Mouse (Mus musculus): Measurements from ENCODE around the gene Cacna1f. TPM values are rescaled to one million over a fixed set of nuclear protein-coding genes. Genes with fewer than 3 reads are reported as not detected.

The Cacna1f gene
- total and polyA plus RNA-seq, 2 experiments from 2014 or later: 0.10 TPM

DNA sequence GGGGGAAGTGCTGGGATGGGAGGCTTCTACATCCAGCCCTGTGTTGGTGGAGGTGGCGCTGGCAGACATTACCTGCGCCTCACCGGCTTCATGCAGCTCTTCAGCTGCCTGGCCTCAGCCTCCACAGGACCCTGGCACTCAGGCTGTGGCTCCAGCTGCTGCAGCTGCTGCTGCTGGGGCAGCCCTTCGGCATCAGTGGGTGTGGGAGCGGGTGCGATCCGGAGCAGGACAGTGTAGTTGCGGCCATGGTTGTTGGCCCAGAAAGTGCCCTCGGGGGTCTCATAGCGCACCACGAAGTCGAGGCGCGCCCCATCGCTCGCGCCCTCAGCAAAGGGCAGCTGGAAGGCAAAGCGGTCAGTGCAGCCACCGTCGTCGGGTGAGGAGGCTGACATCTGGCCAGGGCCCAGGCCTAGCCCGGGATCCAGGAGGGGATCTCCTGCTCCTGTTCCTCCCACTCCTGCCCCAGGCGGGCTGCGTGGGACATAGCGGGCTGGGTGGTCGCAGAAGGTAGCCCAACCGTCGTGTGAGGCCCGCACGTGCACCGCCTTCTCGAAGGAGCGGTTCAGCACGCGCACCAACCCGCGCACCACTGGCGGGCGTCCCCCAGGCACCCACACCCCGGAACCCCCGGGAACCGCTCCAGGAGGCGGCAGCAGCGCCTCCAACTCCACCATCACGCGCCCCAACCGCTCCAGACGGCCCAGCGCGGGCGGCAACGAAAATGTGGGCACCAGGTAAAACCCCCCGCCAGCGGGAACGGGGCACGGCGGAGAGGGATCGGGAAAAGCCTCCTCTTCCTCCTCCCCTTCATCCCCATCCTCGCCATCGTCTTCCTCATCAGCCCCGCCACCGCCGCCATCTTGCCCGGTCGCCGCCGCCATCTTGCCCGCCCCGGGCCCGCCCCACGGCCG lies 33.5 kb upstream of the Cacna1f start, which contains the start of gene Foxp3:
TSS of gene Foxp3 (plus strand) at position 469 of the 911 bp plus-strand sequence.
- peak; percentile 61; the same call in 1 of the 2 replicates for ATAC-seq

DNA sequence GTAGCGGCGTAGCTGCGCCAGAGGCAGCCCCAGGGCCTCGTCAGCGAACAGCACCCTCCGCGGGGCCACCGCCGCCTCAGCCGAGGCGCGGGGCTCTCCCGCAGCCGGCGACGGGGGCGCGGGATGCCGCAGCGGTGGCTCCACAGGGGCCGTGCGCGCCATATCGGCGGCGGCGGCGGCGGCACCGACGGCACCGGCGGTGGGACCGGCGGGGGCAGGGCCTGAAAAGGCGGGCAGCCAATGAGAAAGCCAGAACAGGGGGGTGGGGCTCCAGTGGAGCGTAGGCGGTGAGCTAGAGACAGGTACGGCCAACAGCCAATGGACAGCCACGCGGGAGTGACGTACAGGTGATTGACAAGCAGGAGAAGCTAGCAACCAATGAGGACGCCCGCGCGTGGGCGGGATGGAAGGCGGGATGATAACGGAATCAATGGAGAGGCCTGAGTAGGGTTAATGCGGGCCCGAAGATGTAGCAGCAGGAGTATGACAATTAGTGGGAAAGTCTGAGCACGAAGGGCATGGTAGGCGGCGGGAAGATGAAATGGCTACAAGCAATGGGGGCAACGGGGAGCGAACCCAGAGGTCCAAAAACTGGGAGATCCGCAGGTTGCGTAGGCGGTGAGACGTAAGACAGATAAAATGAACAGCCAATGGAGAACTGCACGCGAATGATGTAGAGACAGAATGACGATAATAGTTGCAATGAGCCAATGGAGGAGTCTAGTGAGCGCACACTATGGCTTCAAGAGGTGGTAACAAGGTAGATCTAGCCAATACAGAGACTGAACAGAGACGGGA lies 32.6 kb upstream of the Cacna1f start, which contains the start of gene Ppp1r3f:
TSS of gene Ppp1r3f (minus strand) at position 197 of the 798 bp plus-strand sequence.
- no peaks in the 10 kb centered on the region; the same call in 1 of the 2 replicates for H3K4me1 ChIP-seq (ENCODE audit: insufficient read depth)
- H3K9me3 ChIP-seq (ENCODE audit: low read length): no peaks in the 10 kb centered on the region

More for the DNA sequence above, 33.5 kb upstream of the Cacna1f start, which contains the start of gene Foxp3:
- Histone ChIP-seq H3K4me2 (ENCODE audit: low read depth) (peak within 1 kb of the TSS; percentile 58), H3K9me3 (ENCODE audit: low read length) (no peaks in the 10 kb centered on the region), H3K4me1 (ENCODE audit: insufficient read depth) (no peaks in the 10 kb centered on the region; the same call in 1 of the 2 replicates), H3K9ac (peak within 1 kb of the TSS; percentile 73), H3K36me3 (ENCODE audit: insufficient read depth) (no peaks in the 10 kb centered on the region), H3K27ac (ENCODE audit: low read depth, low read length) (peak within 1 kb of the TSS; percentile 91), H3K4me3 (ENCODE audit: low read depth, low read length) (peak within 1 kb of the TSS; percentile 54), H3K27me3 (ENCODE audit: insufficient read depth, low read length) (no peaks in the 10 kb centered on the region)
- peak; percentile 31 for DNase-seq
- no peak for TF ChIP-seq CTCF (IDR thresholded peaks at IDR 0.05; ENCODE audit: low read depth)
- WGBS: 44% methylated on average over 72 of the region's 72 CpGs

DNA sequence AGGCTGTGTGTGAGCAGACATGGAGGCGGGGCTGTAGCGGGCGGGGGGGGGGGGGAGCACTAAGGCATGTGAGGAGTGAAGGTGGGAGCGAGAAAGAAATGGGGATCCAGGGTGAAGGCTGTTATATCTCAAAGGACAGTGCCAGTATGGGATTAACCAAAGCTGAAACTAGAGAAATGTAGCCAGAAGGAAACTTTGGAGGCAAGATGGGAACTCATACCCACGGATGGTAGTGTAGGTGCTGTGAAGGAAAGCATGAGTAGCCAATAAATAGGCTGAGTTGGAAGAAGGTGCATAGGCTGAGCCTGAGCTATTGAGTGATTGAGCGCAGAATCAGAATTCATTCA lies 32.0 kb upstream of the Cacna1f start:
- peak overlapping the region; percentile 59; the same call in 1 of the 2 replicates for H3K27ac ChIP-seq (ENCODE audit: low read depth, low read length)
- ATAC-seq (no peak), DNase-seq (no peak)
- H3K4me2 ChIP-seq (ENCODE audit: low read depth): peak overlapping the region; percentile 38
- H3K4me1 ChIP-seq (ENCODE audit: insufficient read depth): no peaks in the 10 kb centered on the region; the same call in 1 of the 2 replicates
- TF ChIP-seq CTCF (IDR thresholded peaks at IDR 0.05; ENCODE audit: low read depth): no peak
- no peaks in the 10 kb centered on the region for H3K9me3 ChIP-seq (ENCODE audit: low read length)
- H3K9ac ChIP-seq: 0 out of 2 replicates have a peak overlapping the region, but pooled peaks have one; percentile 31
- H3K4me3 ChIP-seq (ENCODE audit: low read depth, low read length): peak overlapping the region; percentile 54
- no peaks in the 10 kb centered on the region for H3K36me3 ChIP-seq (ENCODE audit: insufficient read depth)
- no peaks in the 10 kb centered on the region for H3K27me3 ChIP-seq (ENCODE audit: insufficient read depth, low read length)
- 31% methylated on average over 5 of the region's 6 CpGs for WGBS

More for the DNA sequence above, 32.6 kb upstream of the Cacna1f start, which contains the start of gene Ppp1r3f:
- no peaks in the 10 kb centered on the region for H3K36me3 ChIP-seq (ENCODE audit: insufficient read depth)
- H3K4me3 ChIP-seq (ENCODE audit: low read depth, low read length): peak within 1 kb of the TSS; percentile 54
- H3K27me3 ChIP-seq (ENCODE audit: insufficient read depth, low read length): no peaks in the 10 kb centered on the region
- WGBS: 31% methylated on average over 65 of the region's 65 CpGs
- no peak for TF ChIP-seq CTCF (IDR thresholded peaks at IDR 0.05; ENCODE audit: low read depth)
- peak within 1 kb of the TSS; percentile 73 for H3K9ac ChIP-seq
- ATAC-seq: peak; percentile 96
- peak; percentile 96 for DNase-seq
- peak within 1 kb of the TSS; percentile 58 for H3K4me2 ChIP-seq (ENCODE audit: low read depth)
- H3K27ac ChIP-seq (ENCODE audit: low read depth, low read length): peak within 1 kb of the TSS; percentile 91

DNA sequence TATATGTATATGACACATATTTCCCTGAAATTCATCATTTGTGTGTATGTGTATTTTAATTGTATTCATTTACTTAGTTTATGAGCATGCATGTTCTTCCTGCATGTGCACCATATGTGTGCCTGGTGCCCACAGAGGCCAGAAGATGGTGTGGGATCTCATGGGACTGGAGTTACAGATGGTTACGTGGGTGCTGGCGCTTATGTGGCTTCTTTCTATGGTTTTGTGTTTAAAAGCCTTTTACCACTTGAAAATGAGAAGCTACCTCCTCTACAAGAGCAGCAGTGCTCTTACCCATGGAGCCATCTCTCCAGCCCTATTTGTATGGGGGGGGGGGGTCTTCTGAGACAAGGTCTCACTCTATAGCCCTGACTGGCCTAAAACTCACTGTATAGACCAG lies 25.7 kb upstream of the Cacna1f start:
- ATAC-seq (no peak), DNase-seq (no peak)
- TF ChIP-seq CTCF (IDR thresholded peaks at IDR 0.05; ENCODE audit: low read depth): no peak
- Histone ChIP-seq H3K4me2 (ENCODE audit: low read depth) (no peak overlapping the region), H3K9ac (no peak overlapping the region), H3K4me3 (ENCODE audit: low read depth, low read length) (no peak overlapping the region), H3K27ac (ENCODE audit: low read depth, low read length) (no peak overlapping the region), H3K27me3 (ENCODE audit: insufficient read depth, low read length) (no peaks in the 10 kb centered on the region), H3K4me1 (ENCODE audit: insufficient read depth) (no peaks in the 10 kb centered on the region), H3K36me3 (ENCODE audit: insufficient read depth) (no peaks in the 10 kb centered on the region), H3K9me3 (ENCODE audit: low read length) (no peaks in the 10 kb centered on the region)
- 92% methylated on average over 2 of the region's 2 CpGs for WGBS

DNA sequence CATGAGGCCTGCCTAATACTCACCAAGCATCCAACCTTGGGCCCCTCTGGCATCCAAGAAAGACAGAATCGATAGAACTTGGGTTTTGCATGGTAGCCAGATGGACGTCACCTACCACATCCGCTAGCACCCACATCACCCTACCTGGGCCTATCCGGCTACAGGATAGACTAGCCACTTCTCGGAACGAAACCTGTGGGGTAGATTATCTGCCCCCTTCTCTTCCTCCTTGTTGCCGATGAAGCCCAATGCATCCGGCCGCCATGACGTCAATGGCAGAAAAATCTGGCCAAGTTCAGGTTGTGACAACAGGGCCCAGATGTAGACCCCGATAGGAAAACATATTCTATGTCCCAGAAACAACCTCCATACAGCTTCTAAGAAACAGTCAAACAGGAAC lies 23.0 kb upstream of the Cacna1f start:
- 95% methylated on average over 11 of the region's 11 CpGs for WGBS
- Histone ChIP-seq H3K4me1 (ENCODE audit: insufficient read depth) (no peaks in the 10 kb centered on the region), H3K9ac (no peak overlapping the region), H3K9me3 (ENCODE audit: low read length) (no peaks in the 10 kb centered on the region), H3K4me2 (ENCODE audit: low read depth) (no peak overlapping the region), H3K36me3 (ENCODE audit: insufficient read depth) (no peaks in the 10 kb centered on the region), H3K27me3 (ENCODE audit: insufficient read depth, low read length) (no peaks in the 10 kb centered on the region), H3K4me3 (ENCODE audit: low read depth, low read length) (no peak overlapping the region), H3K27ac (ENCODE audit: low read depth, low read length) (no peak overlapping the region)
- DNase-seq: no peak
- ATAC-seq: no peak
- TF ChIP-seq CTCF (IDR thresholded peaks at IDR 0.05; ENCODE audit: low read depth): no peak

DNA sequence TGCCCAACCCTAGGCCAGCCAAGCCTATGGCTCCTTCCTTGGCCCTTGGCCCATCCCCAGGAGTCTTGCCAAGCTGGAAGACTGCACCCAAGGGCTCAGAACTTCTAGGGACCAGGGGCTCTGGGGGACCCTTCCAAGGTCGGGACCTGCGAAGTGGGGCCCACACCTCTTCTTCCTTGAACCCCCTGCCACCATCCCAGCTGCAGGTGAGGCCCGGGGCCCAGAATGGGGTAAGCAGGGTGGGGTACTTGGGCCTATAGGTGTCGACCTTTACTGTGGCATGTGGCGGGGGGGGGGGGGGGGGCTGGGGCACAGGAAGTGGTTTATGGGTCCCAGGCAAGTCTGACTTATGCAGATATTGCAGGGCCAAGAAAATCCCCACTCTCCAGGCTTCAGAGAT lies 20.5 kb upstream of the Cacna1f start:
- Histone ChIP-seq H3K4me1 (ENCODE audit: insufficient read depth) (no peaks in the 10 kb centered on the region), H3K36me3 (ENCODE audit: insufficient read depth) (no peaks in the 10 kb centered on the region), H3K27me3 (ENCODE audit: insufficient read depth, low read length) (no peaks in the 10 kb centered on the region), H3K9me3 (ENCODE audit: low read length) (no peaks in the 10 kb centered on the region), H3K9ac (no peak overlapping the region), H3K4me2 (ENCODE audit: low read depth) (no peak overlapping the region), H3K27ac (ENCODE audit: low read depth, low read length) (no peak overlapping the region), H3K4me3 (ENCODE audit: low read depth, low read length) (no peak overlapping the region)
- 93% methylated on average over 4 of the region's 5 CpGs for WGBS
- no peak for TF ChIP-seq CTCF (IDR thresholded peaks at IDR 0.05; ENCODE audit: low read depth)
- no peak for DNase-seq
- no peak for ATAC-seq

Measured in forebrain, postnatal 0 days (tissue).